Mouse (Mus musculus) CH12.LX (cell line): ENCODE results near the gene Pmm2. TPM values are rescaled to one million over a fixed set of nuclear protein-coding genes. Genes with fewer than 3 reads are reported as not detected.

ENCODE experiments used
- DNase-seq: peaks from one replicate; pipeline ENCODE4 v3.0.0-alpha.2; 2013; ENCODE audit errors: extremely low read depth
- H3K27ac ChIP-seq: 2 replicates; pipeline ENCODE4 v1.5.1; 2012; ENCODE audit warnings: low read depth, mild to moderate bottlenecking, control low read depth, moderate library complexity; ENCODE audit not compliant: insufficient read depth
- H3K27me3 ChIP-seq: replicated peaks from 2 replicates; pipeline ENCODE3; 2012; ENCODE audit warnings: inconsistent platforms
- H3K36me3 ChIP-seq, 2 experiments: replicated peaks in 1 of 2; 2 replicates each; pipeline versions ENCODE3 to v1.6.1; 2012; ENCODE audit warnings: inconsistent platforms in 1 of 2, low read length in 1 of 2, mild to moderate bottlenecking in 1 of 2, mixed read lengths in 1 of 2, moderate library complexity in 1 of 2; ENCODE audit not compliant: control insufficient read depth in 1 of 2, insufficient read depth in 1 of 2
- H3K4me1 ChIP-seq, 2 experiments: 2 replicates each; pipeline ENCODE4 v1.6.1; 2012; ENCODE audit warnings: inconsistent platforms in 1 of 2, moderate library complexity in 1 of 2; ENCODE audit not compliant: insufficient read depth in 2 of 2, control insufficient read depth in 1 of 2
- H3K4me2 ChIP-seq: 2 replicates; pipeline ENCODE4 v1.6.1; 2012; ENCODE audit warnings: low read depth, mild to moderate bottlenecking, control low read depth; ENCODE audit not compliant: poor library complexity, insufficient read depth, severe bottlenecking
- H3K4me3 ChIP-seq, 3 experiments: fragments of 150-350 bp in 1 of 3; sonication (generic) in 1 of 3; replicated peaks in 1 of 3; 2 replicates each; pipeline versions ENCODE3 to v1.5.1; 2011 to 2012; ENCODE audit warnings: low read depth in 2 of 3, low read length in 2 of 3, mild to moderate bottlenecking in 2 of 3, moderate library complexity in 2 of 3, control low read depth in 1 of 3, improper control_type of control experiment in 1 of 3, inconsistent platforms in 1 of 3, mixed read lengths in 1 of 3; ENCODE audit not compliant: poor library complexity in 1 of 3
- H3K79me2 ChIP-seq: replicated peaks from 2 replicates; pipeline ENCODE4 v1.6.1; 2012; ENCODE audit warnings: mild to moderate bottlenecking, moderate library complexity; ENCODE audit not compliant: control insufficient read depth, poor library complexity, insufficient read depth, severe bottlenecking; ENCODE audit errors: extremely low read depth
- H3K9ac ChIP-seq: 2 replicates; pipeline ENCODE4 v1.6.1; 2012; ENCODE audit warnings: low read depth, mild to moderate bottlenecking, control low read depth, moderate library complexity; ENCODE audit not compliant: insufficient read depth
- H3K9me3 ChIP-seq: replicated peaks from 2 replicates; pipeline ENCODE3; 2012; ENCODE audit warnings: low read length, inconsistent platforms, mixed read lengths
- BHLHE40 ChIP-seq: IDR thresholded peaks from 2 replicates; pipeline ENCODE4 v1.6.1; 2011; ENCODE audit warnings: mild to moderate bottlenecking, low read depth, low read length, improper control_type of control experiment
- CHD1 ChIP-seq: IDR thresholded peaks from 2 replicates; pipeline ENCODE4 v1.6.1; 2012; ENCODE audit warnings: low read depth, low read length, improper control_type of control experiment, inconsistent platforms
- CHD2 ChIP-seq: IDR thresholded peaks from 2 replicates; pipeline ENCODE4 v1.6.1; 2011; ENCODE audit warnings: low read length, improper control_type of control experiment
- CTCF ChIP-seq, 2 experiments: IDR thresholded peaks in 1 of 2; conservative IDR thresholded peaks in 1 of 2; 2 replicates each; pipeline ENCODE4 v1.5.1; 2011 to 2012; ENCODE audit warnings: low read depth in 2 of 2, low read length in 2 of 2, improper control_type of control experiment in 1 of 2, inconsistent platforms in 1 of 2, mild to moderate bottlenecking in 1 of 2, moderate library complexity in 1 of 2
- E2F4 ChIP-seq: IDR thresholded peaks from 2 replicates; pipeline ENCODE4 v1.6.1; 2011; ENCODE audit warnings: low read depth, low read length, improper control_type of control experiment; ENCODE audit not compliant: insufficient replicate concordance
- GABPA ChIP-seq: IDR thresholded peaks from 2 replicates; pipeline ENCODE4 v1.6.1; 2012; ENCODE audit warnings: low read depth, low read length, improper control_type of control experiment, inconsistent platforms; ENCODE audit not compliant: insufficient replicate concordance
- JUN ChIP-seq: IDR thresholded peaks from 2 replicates; pipeline ENCODE4 v1.6.1; 2011; ENCODE audit warnings: low read depth, mild to moderate bottlenecking, low read length, improper control_type of control experiment, moderate library complexity; ENCODE audit not compliant: insufficient read depth
- JUND ChIP-seq: conservative IDR thresholded peaks from 2 replicates; pipeline ENCODE4 v1.6.1; 2011; ENCODE audit warnings: low read depth, low read length, improper control_type of control experiment
- MAFK ChIP-seq: IDR thresholded peaks from 2 replicates; pipeline ENCODE4 v1.6.1; 2011; ENCODE audit warnings: low read length, improper control_type of control experiment; ENCODE audit not compliant: insufficient replicate concordance
- MAZ ChIP-seq: IDR thresholded peaks from 2 replicates; pipeline ENCODE4 v1.6.1; 2012; ENCODE audit warnings: low read depth, mild to moderate bottlenecking, inconsistent platforms, low read length, improper control_type of control experiment, moderate library complexity
- MEF2A ChIP-seq: IDR thresholded peaks from 2 replicates; pipeline ENCODE4 v1.6.1; 2014; ENCODE audit warnings: low read depth, mild to moderate bottlenecking, inconsistent platforms, low read length, improper control_type of control experiment, borderline replicate concordance
- MXI1 ChIP-seq: IDR thresholded peaks from 2 replicates; pipeline ENCODE4 v1.6.1; 2011; ENCODE audit warnings: mild to moderate bottlenecking, low read depth, low read length, improper control_type of control experiment
- NRF1 ChIP-seq: IDR thresholded peaks from 2 replicates; pipeline ENCODE4 v1.6.1; 2014; ENCODE audit warnings: low read depth, mild to moderate bottlenecking, inconsistent platforms, low read length, improper control_type of control experiment, moderate library complexity
- PAX5 ChIP-seq: IDR thresholded peaks from 2 replicates; pipeline ENCODE4 v1.6.1; 2012; ENCODE audit warnings: low read length, inconsistent platforms, mixed read lengths
- POLR2AphosphoS2 ChIP-seq: IDR thresholded peaks from 2 replicates; pipeline ENCODE4 v1.6.1; 2011; ENCODE audit warnings: low read depth, low read length, improper control_type of control experiment
- RCOR1 ChIP-seq: conservative IDR thresholded peaks from 2 replicates; pipeline ENCODE4 v1.6.1; 2012; ENCODE audit warnings: low read depth, mild to moderate bottlenecking, inconsistent platforms, low read length, improper control_type of control experiment
- SIN3A ChIP-seq: IDR thresholded peaks from 2 replicates; pipeline ENCODE4 v1.6.1; 2012; ENCODE audit warnings: low read length, improper control_type of control experiment, inconsistent platforms
- SMC3 ChIP-seq: IDR thresholded peaks from 2 replicates; pipeline ENCODE4 v1.6.1; 2011; ENCODE audit warnings: low read depth, low read length, improper control_type of control experiment
- TBP ChIP-seq: conservative IDR thresholded peaks from 2 replicates; pipeline ENCODE4 v1.6.1; 2011; ENCODE audit warnings: low read depth, low read length, improper control_type of control experiment
- UBTF ChIP-seq: IDR thresholded peaks from 2 replicates; pipeline ENCODE4 v1.6.1; 2012; ENCODE audit warnings: low read depth, mild to moderate bottlenecking, inconsistent platforms, low read length, improper control_type of control experiment, moderate library complexity
- USF1 ChIP-seq: IDR thresholded peaks from 2 replicates; pipeline ENCODE4 v1.6.1; 2014; ENCODE audit warnings: low read depth, mild to moderate bottlenecking, inconsistent platforms, low read length, improper control_type of control experiment
- ZMIZ1 ChIP-seq: IDR thresholded peaks from 2 replicates; pipeline ENCODE4 v1.6.1; 2012; ENCODE audit warnings: low read depth, mild to moderate bottlenecking, inconsistent platforms, low read length, improper control_type of control experiment
- ZNF384 ChIP-seq: IDR thresholded peaks from 2 replicates; pipeline ENCODE4 v1.6.1; 2012; ENCODE audit warnings: low read depth, low read length, improper control_type of control experiment, inconsistent platforms
- dilution Hi-C: fragments of 300-500 bp; cut with MboI; formaldehyde crosslinking; loops from 2 replicates; pipeline ENCODE4 v1.14.3; 2020; ENCODE audit warnings: low sequenced_read_pairs; ENCODE audit not compliant: extremely low pct_unique_long_range_greater_than_20kb, extremely low pct_ligation_motif_present
- in situ Hi-C: fragments of 300-500 bp; cut with MboI; formaldehyde crosslinking; loops from 3 replicates; pipeline ENCODE4 v1.14.3; 2019; ENCODE audit warnings: low sequenced_read_pairs, low pct_ligation_motif_present, low pct_unique_long_range_greater_than_20kb, mixed read lengths
- polyA plus RNA-seq: library from polyadenylated mRNA; unstranded; fragments of >175 nt; gene quantifications from 2 replicates; pipeline ENCODE4 v1.2.1, GENCODE M21; 2012; ENCODE audit warnings: low read depth; ENCODE audit not compliant: insufficient read length
- total RNA-seq, 2 experiments: library from RNA; depleted of rRNA; stranded (reverse); fragments of 300-350 nt in 1 of 2; fragments of >200 nt in 1 of 2; gene quantifications; 2 replicates each; pipeline ENCODE4 v1.2.3; 2012 to 2014

Pmm2 gene
- total and polyA plus RNA-seq, 3 experiments: 33.1 to 69.4 (median 42.1) TPM

DNA sequence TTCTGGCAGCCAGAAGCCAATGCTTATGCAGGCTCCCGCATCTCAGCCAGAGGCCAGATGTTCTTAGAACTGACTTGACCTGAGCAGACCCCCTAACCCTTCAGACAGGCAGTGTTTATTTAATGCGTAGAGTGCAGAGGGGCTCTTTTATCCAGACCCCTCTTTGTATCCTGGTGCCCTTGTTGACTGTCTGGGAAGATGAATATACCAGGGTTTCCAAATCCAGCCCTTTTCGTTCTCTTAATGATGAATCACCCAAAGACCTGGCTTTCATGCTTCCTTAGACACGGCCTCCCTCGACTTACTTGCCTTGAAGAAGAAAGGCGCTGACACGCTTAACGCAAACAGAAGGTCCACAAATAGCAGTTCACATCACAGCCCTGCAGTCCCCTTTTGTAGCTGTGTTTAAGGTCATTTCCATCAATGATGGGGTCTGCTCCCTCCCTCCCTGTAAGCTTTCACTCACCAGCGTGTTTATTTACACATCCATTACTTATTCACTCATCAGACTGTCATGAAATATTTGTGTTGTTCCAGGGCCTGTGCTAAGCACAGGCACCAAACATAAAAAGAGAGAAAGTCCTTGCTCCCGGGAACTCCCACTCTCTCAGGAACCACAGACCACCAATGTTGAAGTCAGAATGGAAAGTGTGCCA is 17.7 kb upstream of the Pmm2 start:
- Histone ChIP-seq H3K4me3 (no peak overlapping the region), H3K79me2 (no peaks in the 10 kb centered on the region), H3K36me3 (no peaks in the 10 kb centered on the region), H3K27me3 (peaks cover 4% of the 10 kb centered on the region), H3K4me2 (no peak overlapping the region), H3K9ac (no peak overlapping the region), H3K4me1 (no peaks in the 10 kb centered on the region), H3K9me3 (no peaks in the 10 kb centered on the region), H3K27ac (no peak overlapping the region)
- TF ChIP-seq TBP (no peak), MAZ (no peak), CTCF (conservative IDR thresholded peaks at IDR 0.05 in 1 of 2, IDR thresholded peaks at IDR 0.05 in 1 of 2; ENCODE audit: low read depth in 2 of 2, low read length in 2 of 2) (no peak)
- no peak for DNase-seq
- in situ Hi-C loops (no loop called here), dilution Hi-C loops (no loop called here)

DNA sequence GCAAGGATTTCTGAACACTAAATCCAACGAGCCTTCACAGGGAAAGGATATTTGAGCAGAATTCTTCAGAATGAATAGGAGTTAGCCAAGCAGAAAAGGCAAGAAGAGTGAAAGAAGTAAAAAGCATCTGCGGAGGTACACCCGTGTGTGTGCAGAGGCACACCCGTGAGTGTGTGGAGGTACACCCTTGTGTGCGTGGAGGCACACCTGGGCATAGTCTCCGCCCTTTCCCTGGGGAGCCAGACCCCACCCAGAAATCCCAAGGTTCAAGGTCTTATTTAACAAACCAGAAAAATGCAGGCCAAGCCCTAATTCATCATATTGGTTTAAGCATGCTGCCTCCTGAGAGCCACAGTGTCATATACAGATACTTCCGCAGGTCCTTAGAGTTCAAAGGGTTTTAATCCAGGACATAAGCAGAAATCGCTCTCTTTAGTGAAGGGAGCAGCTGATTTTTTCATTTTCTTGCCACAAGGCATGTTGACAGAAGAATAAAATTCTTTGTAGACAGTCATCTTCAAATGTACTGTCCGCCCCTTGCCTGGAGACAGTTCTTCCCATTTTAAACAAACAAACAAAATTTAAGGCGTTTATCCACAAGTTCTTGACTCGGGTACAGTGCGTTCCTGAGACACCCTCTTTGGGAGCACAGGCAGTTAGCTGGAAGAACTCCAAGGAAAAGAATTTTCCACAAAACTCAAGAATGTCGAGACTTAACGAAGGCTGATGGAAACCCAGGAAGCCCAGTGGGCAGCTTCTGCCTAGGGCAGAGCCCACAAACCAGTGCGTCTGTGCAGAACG is 17.0 kb upstream of the Pmm2 start:
- no peaks in the 10 kb centered on the region for H3K36me3 ChIP-seq
- in situ Hi-C loops (no loop called here), dilution Hi-C loops (no loop called here)
- no peak for TF ChIP-seq BHLHE40
- no peak for TF ChIP-seq CHD2
- TF ChIP-seq SMC3: no peak
- no peak for TF ChIP-seq MXI1
- no peak for TF ChIP-seq USF1
- no peaks in the 10 kb centered on the region for H3K79me2 ChIP-seq
- H3K27ac ChIP-seq: no peak overlapping the region
- DNase-seq: no peak
- peaks cover 4% of the 10 kb centered on the region for H3K27me3 ChIP-seq
- no peak overlapping the region for H3K4me3 ChIP-seq
- no peaks in the 10 kb centered on the region for H3K9me3 ChIP-seq
- H3K4me2 ChIP-seq: no peak overlapping the region
- H3K4me1 ChIP-seq: no peaks in the 10 kb centered on the region
- H3K9ac ChIP-seq: no peak overlapping the region

DNA sequence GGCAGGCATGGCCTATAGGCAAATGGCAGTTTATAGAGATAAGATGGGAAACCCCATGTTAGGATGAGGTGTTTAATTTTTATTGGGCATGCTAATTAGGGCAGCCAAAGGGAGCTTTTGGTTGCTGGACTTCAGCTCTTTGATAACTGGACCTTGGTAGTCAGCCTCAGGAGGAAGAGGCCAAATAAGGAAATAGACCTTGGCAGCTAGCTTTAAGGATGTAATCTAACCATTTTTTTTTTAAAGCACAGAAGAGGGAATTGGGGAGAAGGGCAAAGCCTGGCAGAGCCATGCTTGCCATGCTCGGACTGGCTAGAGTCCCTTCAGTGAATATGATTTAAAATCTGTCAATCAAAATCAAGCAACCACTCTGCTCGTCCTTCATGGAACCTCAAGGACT is 7.1 kb upstream of the Pmm2 start:
- H3K4me3 ChIP-seq: no peak overlapping the region
- in situ Hi-C loops: no loop called here
- no peak for DNase-seq
- H3K27ac ChIP-seq: no peak overlapping the region
- H3K9me3 ChIP-seq: no peaks in the 10 kb centered on the region
- no peak for TF ChIP-seq E2F4
- TF ChIP-seq CTCF (conservative IDR thresholded peaks at IDR 0.05 in 1 of 2, IDR thresholded peaks at IDR 0.05 in 1 of 2; ENCODE audit: low read depth in 2 of 2, low read length in 2 of 2): no peak
- no peak for TF ChIP-seq JUND
- no peak for TF ChIP-seq CHD2
- TF ChIP-seq GABPA: no peak
- no peak for TF ChIP-seq JUN
- no peak for TF ChIP-seq POLR2AphosphoS2
- TF ChIP-seq ZMIZ1: no peak
- no peak for TF ChIP-seq MAFK
- no peak for TF ChIP-seq ZNF384
- TF ChIP-seq PAX5: no peak
- TF ChIP-seq SIN3A: no peak
- TF ChIP-seq NRF1: no peak
- TF ChIP-seq RCOR1: no peak
- no peak for TF ChIP-seq USF1
- TF ChIP-seq BHLHE40: no peak
- TF ChIP-seq MXI1: no peak
- no peak for TF ChIP-seq CHD1
- no peak for TF ChIP-seq MEF2A
- no peak for TF ChIP-seq UBTF
- H3K36me3 ChIP-seq: peaks cover 32 to 63% of the 10 kb centered on the region in 2 experiments
- H3K4me2 ChIP-seq: no peak overlapping the region
- H3K4me1 ChIP-seq: peaks cover 3 to 38% of the 10 kb centered on the region in 2 experiments; a peak in 3 of 4 replicates
- dilution Hi-C loops: no loop called here
- peaks cover 8% of the 10 kb centered on the region for H3K79me2 ChIP-seq
- H3K9ac ChIP-seq: no peak overlapping the region
- H3K27me3 ChIP-seq: no peaks in the 10 kb centered on the region
